In the genomic region with DNA sequence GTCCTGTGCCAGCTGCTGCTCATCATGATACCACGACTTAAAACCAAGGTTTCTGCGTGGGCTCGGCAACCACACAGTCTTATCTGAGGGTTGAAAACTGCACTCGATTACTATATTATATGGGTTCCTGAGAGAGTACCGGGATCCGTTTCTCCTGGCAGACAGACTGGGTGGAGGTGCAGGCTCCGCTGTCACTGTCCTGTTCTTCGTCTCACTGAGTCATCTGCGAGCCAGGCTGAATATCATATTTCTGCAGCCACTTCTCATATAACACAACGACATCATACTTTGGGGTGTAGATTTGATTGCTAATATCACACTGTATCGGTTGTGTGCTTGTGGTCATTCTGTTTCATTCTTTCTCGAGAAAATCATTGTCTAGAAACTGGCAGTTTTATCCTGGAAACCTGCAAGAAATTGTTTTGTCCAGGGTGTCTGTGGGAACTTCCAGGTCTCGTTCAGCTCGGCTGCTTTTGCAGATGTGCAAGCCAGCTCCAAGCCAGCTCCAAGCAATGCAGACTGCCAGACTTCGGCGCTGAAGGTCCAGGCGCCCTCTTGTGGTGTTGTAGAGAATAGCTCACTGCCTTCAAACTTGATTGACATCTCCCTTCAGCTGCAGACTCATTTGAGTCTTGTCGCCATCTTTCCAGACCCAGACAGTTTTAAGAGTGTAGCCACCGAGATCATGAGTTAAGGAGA, we compare ENCODE assay signal across 8 mouse cellular contexts.
DNase-seq lines count a peak whose midpoint lies in the region; ATAC-seq lines count a peak whose summit lies in the region.

No protein-coding gene starts in this region.

- peak overlapping the region; percentile 11; the same call in 1 of the 2 replicates for H3K4me2 ChIP-seq in embryonic facial prominence, embryonic 14.5 days (ENCODE audit: low read depth, low read length)
- no peak overlapping the region for H3K4me2 ChIP-seq in hindbrain, embryonic 16.5 days (ENCODE audit: low read length)
- peak overlapping the region; percentile 12; the same call in 1 of the 2 replicates for H3K4me2 ChIP-seq in limb, embryonic 15.5 days

- no peaks in the 10 kb centered on the region for H3K4me1 ChIP-seq in embryonic facial prominence, embryonic 14.5 days (ENCODE audit: control insufficient read depth, insufficient read depth, low read length)
- H3K4me1 ChIP-seq in hindbrain, embryonic 16.5 days (ENCODE audit: control insufficient read depth, insufficient read depth, low read depth, low read length): no peaks in the 10 kb centered on the region
- peaks cover 6% of the 10 kb centered on the region; the same call in 1 of the 2 replicates for H3K4me1 ChIP-seq in limb, embryonic 15.5 days

- 0 out of 2 replicates have a peak overlapping the region, but pooled peaks have one; percentile 21 for H3K27ac ChIP-seq in embryonic facial prominence, embryonic 14.5 days (replicated peaks; ENCODE audit: low read depth, low read length)
- no peak overlapping the region for H3K27ac ChIP-seq in hindbrain, embryonic 16.5 days (ENCODE audit: low read depth, low read length)
- H3K27ac ChIP-seq in limb, embryonic 15.5 days: peak overlapping the region; percentile 47; the same call in 1 of the 2 replicates

- 36% methylated on average over 19 of the region's 19 CpGs for WGBS in embryonic facial prominence, embryonic 14.5 days
- 56% methylated on average over 19 of the region's 19 CpGs for whole genome bisulfite sequencing in hindbrain, embryonic 16.5 days
- 34% methylated on average over 19 of the region's 19 CpGs for WGBS in limb, embryonic 15.5 days

- no peak overlapping the region for H3K4me3 ChIP-seq in embryonic facial prominence, embryonic 14.5 days (ENCODE audit: low read depth, low read length)
- H3K4me3 ChIP-seq in hindbrain, embryonic 16.5 days (ENCODE audit: low read length): no peak overlapping the region
- no peak overlapping the region for H3K4me3 ChIP-seq in limb, embryonic 15.5 days

- H3K9me3 ChIP-seq in embryonic facial prominence, embryonic 14.5 days (ENCODE audit: control insufficient read depth, low read length): no peaks in the 10 kb centered on the region
- no peaks in the 10 kb centered on the region for H3K9me3 ChIP-seq in hindbrain, embryonic 16.5 days (ENCODE audit: control insufficient read depth, low read length)
- H3K9me3 ChIP-seq in limb, embryonic 15.5 days: no peaks in the 10 kb centered on the region

- no peaks in the 10 kb centered on the region for H3K36me3 ChIP-seq in embryonic facial prominence, embryonic 14.5 days (ENCODE audit: control insufficient read depth, insufficient read depth, low read length)
- H3K36me3 ChIP-seq in hindbrain, embryonic 16.5 days (ENCODE audit: control insufficient read depth, insufficient read depth, low read length): no peaks in the 10 kb centered on the region
- no peaks in the 10 kb centered on the region for H3K36me3 ChIP-seq in limb, embryonic 15.5 days

- peak; percentile 57; the same call in 1 of the 2 replicates for ATAC-seq in embryonic facial prominence, embryonic 14.5 days (ENCODE audit: low read depth)
- peak; percentile 51; the same call in 1 of the 2 replicates for ATAC-seq in hindbrain, embryonic 16.5 days
- no peak for ATAC-seq in limb, embryonic 15.5 days (ENCODE audit: insufficient number of reproducible peaks, low FRiP score, low TSS enrichment, low read depth)
- no peak for ATAC-seq in erythroblast, adult 5-6 weeks (replicated peaks; ENCODE audit: low FRiP score, poor library complexity, severe bottlenecking)

- DNase-seq in ovary, postnatal 36 days (ENCODE audit: low spot score): peak; percentile 30
- DNase-seq in ovary, postnatal 10 days (ENCODE audit: low spot score): no peak
- peak; percentile 54 for DNase-seq in adrenal gland, postnatal 14 days
- peak; percentile 84 for DNase-seq in embryonic facial prominence, embryonic 14.5 days (ENCODE audit: low spot score)
- DNase-seq in retina, embryonic 14.5 days (ENCODE audit: low spot score): peak; percentile 80

- no peaks in the 10 kb centered on the region; the same call in 1 of the 2 replicates for H3K27me3 ChIP-seq in embryonic facial prominence, embryonic 14.5 days (replicated peaks; ENCODE audit: control insufficient read depth, insufficient read depth, low read length)
- no peaks in the 10 kb centered on the region for H3K27me3 ChIP-seq in hindbrain, embryonic 16.5 days (replicated peaks; ENCODE audit: control insufficient read depth, insufficient read depth, low read length)
- peaks cover 2% of the 10 kb centered on the region; the same call in 1 of the 2 replicates for H3K27me3 ChIP-seq in limb, embryonic 15.5 days

- no peak overlapping the region for H3K9ac ChIP-seq in embryonic facial prominence, embryonic 14.5 days (ENCODE audit: low read depth, low read length)
- H3K9ac ChIP-seq in hindbrain, embryonic 16.5 days (ENCODE audit: low read depth, low read length): no peak overlapping the region
- H3K9ac ChIP-seq in limb, embryonic 15.5 days: no peak overlapping the region

Comparison
In these comparisons a context has a peak if more than half of its experiments do, and no peak if none do; other contexts are left out.
1. ATAC-seq: peak in embryonic facial prominence, embryonic 14.5 days (single experiment) and hindbrain, embryonic 16.5 days (single experiment); none in limb, embryonic 15.5 days (single experiment) and erythroblast, adult 5-6 weeks (single experiment).